ENCODE assay signal across 8 mouse cellular contexts in the genomic region with DNA sequence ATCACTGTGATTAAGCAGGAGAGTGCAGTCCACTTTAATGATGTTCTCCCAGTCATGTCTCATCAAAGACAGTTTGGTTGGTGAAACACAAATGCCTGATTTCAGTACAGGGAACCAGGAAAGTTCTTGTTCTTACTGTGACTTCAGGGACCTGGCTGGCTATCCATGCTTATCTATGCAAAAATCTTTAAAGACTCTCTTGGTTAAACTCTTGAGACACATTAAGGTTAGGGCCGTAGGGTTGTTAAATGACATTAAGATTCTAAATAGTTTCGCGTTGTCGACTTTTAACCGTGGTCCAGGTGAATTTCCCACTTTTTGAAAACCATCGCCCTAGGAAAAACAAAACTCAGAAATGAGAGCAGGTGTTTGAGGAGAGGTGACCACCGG. TPM values are rescaled to one million over a fixed set of nuclear protein-coding genes. Genes with fewer than 3 reads are reported as not detected.
DNase-seq lines count a peak whose midpoint lies in the region; ATAC-seq lines count a peak whose summit lies in the region.

No protein-coding gene starts in this region.

- peak overlapping the region; percentile 86 for H3K9ac ChIP-seq in neural tube, embryonic 11.5 days (ENCODE audit: low read length)
- peak overlapping the region; percentile 78 for H3K9ac ChIP-seq in limb, embryonic 12.5 days (replicated peaks)

- no peaks in the 10 kb centered on the region for H3K36me3 ChIP-seq in neural tube, embryonic 11.5 days (ENCODE audit: control insufficient read depth, insufficient read depth, low read length)
- no peaks in the 10 kb centered on the region for H3K36me3 ChIP-seq in forebrain, embryonic 10.5 days (replicated peaks)
- no peaks in the 10 kb centered on the region for H3K36me3 ChIP-seq in limb, embryonic 12.5 days

- H3K27ac ChIP-seq in neural tube, embryonic 11.5 days (ENCODE audit: low read depth, low read length) = no peak overlapping the region
- peak overlapping the region; percentile 97 for H3K27ac ChIP-seq in forebrain, embryonic 10.5 days
- peak overlapping the region; percentile 93 for H3K27ac ChIP-seq in limb, embryonic 12.5 days

- no peak for DNase-seq in neural tube, embryonic 11.5 days (ENCODE audit: low spot score)
- DNase-seq in neural tube, embryonic 10.5 days (ENCODE audit: extremely low spot score, low spot score) = no peak
- no peak for DNase-seq in forebrain, embryonic 10.5 days (ENCODE audit: extremely low spot score, low spot score)
- peak; percentile 46 for DNase-seq in skeletal muscle tissue, adult 2 months (ENCODE audit: low read depth, low spot score)
- DNase-seq in cerebellum, adult 11-12 months = no peak
- DNase-seq in natural killer cell, adult 2 months (ENCODE audit: low spot score in 2 of 2) = no peak

- WGBS in neural tube, embryonic 11.5 days = 3% methylated on average over 7 of the region's 7 CpGs
- WGBS in forebrain, embryonic 10.5 days = 6% methylated on average over 7 of the region's 7 CpGs
- 3% methylated on average over 7 of the region's 7 CpGs for WGBS in limb, embryonic 12.5 days

- peak overlapping the region; percentile 61 for H3K4me3 ChIP-seq in neural tube, embryonic 11.5 days (ENCODE audit: low read depth, low read length)
- peak overlapping the region; percentile 65 for H3K4me3 ChIP-seq in forebrain, embryonic 10.5 days
- peak overlapping the region; percentile 54 for H3K4me3 ChIP-seq in limb, embryonic 12.5 days (replicated peaks)

- no peaks in the 10 kb centered on the region for H3K9me3 ChIP-seq in neural tube, embryonic 11.5 days (ENCODE audit: control insufficient read depth, low read length)
- H3K9me3 ChIP-seq in forebrain, embryonic 10.5 days = no peaks in the 10 kb centered on the region
- H3K9me3 ChIP-seq in limb, embryonic 12.5 days = no peaks in the 10 kb centered on the region

- H3K4me1 ChIP-seq in neural tube, embryonic 11.5 days (ENCODE audit: control insufficient read depth, insufficient read depth, low read length) = no peaks in the 10 kb centered on the region
- H3K4me1 ChIP-seq in forebrain, embryonic 10.5 days = peaks cover 30% of the 10 kb centered on the region
- H3K4me1 ChIP-seq in limb, embryonic 12.5 days (replicated peaks) = no peaks in the 10 kb centered on the region

- peak overlapping the region; percentile 37 for H3K4me2 ChIP-seq in neural tube, embryonic 11.5 days (ENCODE audit: low read depth)
- H3K4me2 ChIP-seq in limb, embryonic 12.5 days = peak overlapping the region; percentile 63

- no peak for ATAC-seq in neural tube, embryonic 11.5 days (ENCODE audit: insufficient read depth, low FRiP score, low TSS enrichment)
- no peak for ATAC-seq in limb, embryonic 12.5 days (ENCODE audit: insufficient number of reproducible peaks, insufficient read depth, low FRiP score, low TSS enrichment, low read depth)
- ATAC-seq in megakaryocyte-erythroid progenitor cell, adult 5-6 weeks (replicated peaks; ENCODE audit: low FRiP score, low TSS enrichment, poor library complexity, severe bottlenecking) = no peak

- no peaks in the 10 kb centered on the region for H3K27me3 ChIP-seq in neural tube, embryonic 11.5 days (ENCODE audit: control insufficient read depth, insufficient read depth, low read length)
- H3K27me3 ChIP-seq in forebrain, embryonic 10.5 days (ENCODE audit: poor library complexity, severe bottlenecking) = no peaks in the 10 kb centered on the region
- H3K27me3 ChIP-seq in limb, embryonic 12.5 days = no peaks in the 10 kb centered on the region

RNA-seq across cellular contexts. Expression of a gene that starts 0.3 kb away (rescaled TPM):
- polyA plus RNA-seq in neural tube, embryonic 11.5 days (2014; fragmentation: Nextera tagmentation; extraction: Ambion mirVana) = 13.4 and 15.2 TPM in 2 replicates
- 26.9 and 29.2 TPM in 2 replicates for polyA plus RNA-seq in forebrain, embryonic 10.5 days (2016; fragmentation: Nextera tagmentation; extraction: Ambion mirVana)
- polyA plus RNA-seq in limb, embryonic 12.5 days (2016; fragmentation: Nextera tagmentation; extraction: Ambion mirVana) = 17.4 and 20.1 TPM in 2 replicates
- 9.7 and 14.3 TPM in 2 replicates for total RNA-seq in megakaryocyte-erythroid progenitor cell, adult 5-6 weeks (2014; fragmentation: Nextera tagmentation)
- total RNA-seq in megakaryocyte-erythroid progenitor cell, adult 5-6 weeks (2017) = 8.8 and 17.1 TPM in 2 replicates
